Mouse (Mus musculus): Measurements from ENCODE around the gene Krt76. TPM values are rescaled to one million over a fixed set of nuclear protein-coding genes. Genes with fewer than 3 reads are reported as not detected.

Gene Krt76
- polyA plus RNA-seq, 1 experiment = not detected

DNA sequence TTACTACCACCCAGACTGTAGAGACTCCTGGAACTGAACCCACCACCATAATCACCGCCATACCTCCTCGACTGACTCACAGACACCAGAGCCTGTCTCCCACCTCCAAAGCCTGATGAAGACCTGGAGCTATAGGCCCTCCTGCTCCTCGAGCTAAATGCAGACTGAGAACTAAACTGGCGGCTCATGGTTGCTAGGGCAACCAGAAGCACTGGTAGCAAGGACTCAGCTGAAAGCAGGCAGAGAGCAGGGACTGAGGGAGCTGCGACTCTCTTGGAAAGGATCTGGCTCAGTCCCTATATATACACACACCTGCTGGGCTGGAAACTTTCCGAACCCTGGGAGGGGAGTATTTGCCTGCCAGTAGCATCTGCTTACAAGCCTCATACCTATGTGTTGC, 23.3 kb downstream of the Krt76 start, which contains the start of gene Krt77:
Krt77 (minus strand) TSS at position 275 of the 400 bp plus-strand sequence.
- Histone ChIP-seq H3K4me3 (ENCODE audit: insufficient read depth, low read length) (no peak within 1 kb of the TSS), H3K27ac (ENCODE audit: insufficient read depth, low read length) (no peak within 1 kb of the TSS), H3K4me1 (ENCODE audit: control insufficient read depth, insufficient read depth, low read length) (no peaks in the 10 kb centered on the region)
- TF ChIP-seq CTCF (IDR thresholded peaks at IDR 0.05; ENCODE audit: borderline replicate concordance, insufficient read depth, low read length) = no peak
- TF ChIP-seq POLR2A (IDR thresholded peaks at IDR 0.05; ENCODE audit: low read depth, low read length) = no peak

GRCm38 (mm10) chr15:101866754-101867153, 26.0 kb downstream of the Krt76 start:
- Histone ChIP-seq H3K27ac (ENCODE audit: insufficient read depth, low read length) (no peak overlapping the region), H3K4me3 (ENCODE audit: insufficient read depth, low read length) (no peak overlapping the region), H3K4me1 (ENCODE audit: control insufficient read depth, insufficient read depth, low read length) (no peaks in the 10 kb centered on the region)
- TF ChIP-seq POLR2A (IDR thresholded peaks at IDR 0.05; ENCODE audit: low read depth, low read length) (no peak), CTCF (IDR thresholded peaks at IDR 0.05; ENCODE audit: borderline replicate concordance, insufficient read depth, low read length) (no peak)

- no peak for TF ChIP-seq POLR2A (IDR thresholded peaks at IDR 0.05; ENCODE audit: low read depth, low read length)
- 0 out of 2 replicates have a peak, but pooled peaks have one; percentile 22 for TF ChIP-seq CTCF (IDR thresholded peaks at IDR 0.05; ENCODE audit: borderline replicate concordance, insufficient read depth, low read length)
- 0 out of 2 replicates have a peak, but pooled peaks cover 2% of the 10 kb centered on the region for H3K4me1 ChIP-seq (ENCODE audit: control insufficient read depth, insufficient read depth, low read length)
- no peak overlapping the region for H3K4me3 ChIP-seq (ENCODE audit: insufficient read depth, low read length)
- no peak overlapping the region for H3K27ac ChIP-seq (ENCODE audit: insufficient read depth, low read length)
These were observed 32.1 kb downstream of the Krt76 start for GRCm38 (mm10) chr15:101860421-101861130.

- no peak for TF ChIP-seq POLR2A (IDR thresholded peaks at IDR 0.05; ENCODE audit: low read depth, low read length)
- no peak for TF ChIP-seq CTCF (IDR thresholded peaks at IDR 0.05; ENCODE audit: borderline replicate concordance, insufficient read depth, low read length)
- H3K27ac ChIP-seq (ENCODE audit: insufficient read depth, low read length) = no peak overlapping the region
- H3K4me1 ChIP-seq (ENCODE audit: control insufficient read depth, insufficient read depth, low read length) = 0 out of 2 replicates have a peak, but pooled peaks cover 2% of the 10 kb centered on the region
- H3K4me3 ChIP-seq (ENCODE audit: insufficient read depth, low read length) = peak overlapping the region; percentile 48
These were observed 33.0 kb downstream of the Krt76 start for GRCm38 (mm10) chr15:101859735-101860170.

- Histone ChIP-seq H3K4me1 (ENCODE audit: control insufficient read depth, insufficient read depth, low read length) (0 out of 2 replicates have a peak, but pooled peaks cover 2% of the 10 kb centered on the region), H3K4me3 (ENCODE audit: insufficient read depth, low read length) (no peak overlapping the region), H3K27ac (ENCODE audit: insufficient read depth, low read length) (no peak overlapping the region)
- no peak for TF ChIP-seq CTCF (IDR thresholded peaks at IDR 0.05; ENCODE audit: borderline replicate concordance, insufficient read depth, low read length)
- no peak for TF ChIP-seq POLR2A (IDR thresholded peaks at IDR 0.05; ENCODE audit: low read depth, low read length)
These were observed 33.9 kb downstream of the Krt76 start for GRCm38 (mm10) chr15:101858673-101859425.

DNA sequence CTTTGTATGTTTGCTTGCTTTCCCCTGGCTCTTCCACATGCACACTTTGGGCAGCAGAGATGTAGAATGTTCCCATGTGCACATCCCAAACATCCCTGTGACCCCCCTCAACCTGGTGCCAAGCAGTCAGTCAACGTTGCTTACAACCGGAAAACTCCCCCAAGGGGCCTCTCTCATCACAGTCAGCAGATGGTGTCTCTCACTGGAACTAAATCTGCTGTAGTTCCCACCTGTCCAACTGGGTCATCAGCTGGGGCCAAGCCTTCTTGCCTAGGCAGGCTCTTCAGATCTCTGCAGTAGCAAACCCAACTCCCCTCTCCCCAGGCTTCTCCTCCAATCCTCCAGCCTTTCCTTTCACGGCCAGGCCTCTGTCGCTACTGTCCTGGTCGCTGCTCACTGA, 36.0 kb downstream of the Krt76 start:
- TF ChIP-seq POLR2A (IDR thresholded peaks at IDR 0.05; ENCODE audit: low read depth, low read length) = no peak
- no peak for TF ChIP-seq CTCF (IDR thresholded peaks at IDR 0.05; ENCODE audit: borderline replicate concordance, insufficient read depth, low read length)
- H3K27ac ChIP-seq (ENCODE audit: insufficient read depth, low read length) = no peak overlapping the region
- H3K4me1 ChIP-seq (ENCODE audit: control insufficient read depth, insufficient read depth, low read length) = 0 out of 2 replicates have a peak, but pooled peaks cover 2% of the 10 kb centered on the region
- H3K4me3 ChIP-seq (ENCODE audit: insufficient read depth, low read length) = no peak overlapping the region

DNA sequence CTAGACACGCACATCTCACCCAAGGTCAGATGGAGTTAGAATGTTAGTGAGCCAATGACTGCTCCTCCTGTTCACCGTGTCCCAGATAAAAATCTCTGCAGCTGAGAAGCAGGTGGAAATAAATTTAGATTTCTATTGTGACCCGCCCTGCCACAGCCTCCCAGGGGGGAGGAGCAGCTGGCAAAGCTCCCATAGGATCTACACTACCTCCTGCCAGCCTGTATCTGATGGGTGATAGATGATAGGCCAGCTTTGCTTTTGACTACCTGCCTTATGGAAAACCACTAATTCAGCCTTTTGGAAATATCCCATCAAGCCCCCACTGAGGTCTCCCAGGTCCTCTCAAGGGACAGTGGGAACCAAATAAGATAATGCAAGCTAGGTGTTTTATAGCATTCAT, 37.0 kb downstream of the Krt76 start:
- Histone ChIP-seq H3K27ac (ENCODE audit: insufficient read depth, low read length) (no peak overlapping the region), H3K4me3 (ENCODE audit: insufficient read depth, low read length) (no peak overlapping the region), H3K4me1 (ENCODE audit: control insufficient read depth, insufficient read depth, low read length) (0 out of 2 replicates have a peak, but pooled peaks cover 2% of the 10 kb centered on the region)
- TF ChIP-seq CTCF (IDR thresholded peaks at IDR 0.05; ENCODE audit: borderline replicate concordance, insufficient read depth, low read length) (no peak), POLR2A (IDR thresholded peaks at IDR 0.05; ENCODE audit: low read depth, low read length) (no peak)

- Histone ChIP-seq H3K4me3 (ENCODE audit: insufficient read depth, low read length) (no peak overlapping the region), H3K4me1 (ENCODE audit: control insufficient read depth, insufficient read depth, low read length) (no peaks in the 10 kb centered on the region), H3K27ac (ENCODE audit: insufficient read depth, low read length) (no peak overlapping the region)
- TF ChIP-seq POLR2A (IDR thresholded peaks at IDR 0.05; ENCODE audit: low read depth, low read length) (no peak), CTCF (IDR thresholded peaks at IDR 0.05; ENCODE audit: borderline replicate concordance, insufficient read depth, low read length) (no peak)
These were observed 38.4 kb downstream of the Krt76 start for GRCm38 (mm10) chr15:101854294-101854693.

DNA sequence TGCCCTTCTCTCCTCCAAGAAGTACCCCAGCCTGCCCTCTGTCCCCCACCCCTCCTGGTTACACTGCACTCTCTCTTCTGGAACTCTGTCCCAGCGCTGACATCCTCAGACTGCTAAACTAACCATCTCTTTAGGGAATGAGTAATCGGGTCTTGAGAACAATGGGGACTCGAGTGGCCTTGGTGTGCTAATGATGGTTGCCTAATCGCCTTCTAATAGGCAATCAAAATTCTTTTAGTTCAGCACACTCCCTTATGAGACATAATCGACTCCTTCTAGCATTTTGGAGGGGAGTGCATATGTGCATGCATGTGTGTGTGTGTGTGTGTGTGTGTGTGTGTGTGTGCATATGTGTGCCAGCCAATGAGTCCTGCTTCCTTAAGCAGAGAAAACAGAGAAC, 40.1 kb downstream of the Krt76 start:
- no peak overlapping the region for H3K4me3 ChIP-seq (ENCODE audit: insufficient read depth, low read length)
- no peak overlapping the region for H3K27ac ChIP-seq (ENCODE audit: insufficient read depth, low read length)
- no peaks in the 10 kb centered on the region for H3K4me1 ChIP-seq (ENCODE audit: control insufficient read depth, insufficient read depth, low read length)
- TF ChIP-seq POLR2A (IDR thresholded peaks at IDR 0.05; ENCODE audit: low read depth, low read length) (no peak), CTCF (IDR thresholded peaks at IDR 0.05; ENCODE audit: borderline replicate concordance, insufficient read depth, low read length) (no peak)

- TF ChIP-seq CTCF (IDR thresholded peaks at IDR 0.05; ENCODE audit: borderline replicate concordance, insufficient read depth, low read length) (no peak), POLR2A (IDR thresholded peaks at IDR 0.05; ENCODE audit: low read depth, low read length) (no peak)
- Histone ChIP-seq H3K4me3 (ENCODE audit: insufficient read depth, low read length) (no peak within 1 kb of the TSS), H3K27ac (ENCODE audit: insufficient read depth, low read length) (no peak within 1 kb of the TSS), H3K4me1 (ENCODE audit: control insufficient read depth, insufficient read depth, low read length) (no peaks in the 10 kb centered on the region)
These were observed 42.0 kb downstream of the Krt76 start, which contains the start of gene Krt1 for GRCm38 (mm10) chr15:101850694-101851093. Gene Krt1, minus strand, starts transcription at chr15:101850794.
